Mouse (Mus musculus) ovary, postnatal 14 days (tissue): ENCODE measurements around the gene Otx2.

Experiments
- DNase-seq: peaks from one replicate; pipeline ENCODE4 v3.0.0; 2022; ENCODE audit warnings: low spot score

The Otx2 gene

DNA sequence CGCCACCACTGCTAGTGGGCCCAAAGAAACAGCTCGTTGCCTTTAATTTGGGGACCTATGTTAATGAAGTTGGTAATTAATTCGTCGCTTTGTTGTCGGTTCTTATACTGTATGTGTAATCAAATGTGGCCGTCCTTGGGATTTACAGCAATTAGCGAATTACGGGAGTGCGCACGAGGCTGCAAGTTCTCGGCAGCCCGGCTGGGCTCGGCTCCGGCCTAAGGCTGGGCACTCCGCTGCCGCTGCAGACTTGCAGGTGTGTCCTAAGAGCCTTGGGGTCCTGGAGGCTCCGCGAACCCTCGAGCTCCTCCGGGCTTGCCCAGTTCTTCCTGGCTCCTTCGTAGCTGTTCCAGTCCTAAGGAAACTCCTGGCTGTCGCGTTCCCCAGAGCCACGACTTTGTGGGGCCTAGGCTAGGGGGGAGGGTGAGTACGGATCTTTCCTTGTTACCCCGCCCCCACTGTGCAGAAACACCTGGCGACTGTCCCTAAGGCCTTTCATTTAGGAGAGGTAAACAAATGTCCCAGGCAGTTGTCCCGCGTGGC, 4.8 kb downstream of the Otx2 start:
- no peak for DNase-seq

GRCm38 (mm10) chr14:48668051-48668481, 5.6 kb downstream of the Otx2 start:
- DNase-seq, result no peak

- no peak for DNase-seq
Observed at GRCm38 (mm10) chr14:48667396-48667795, 6.2 kb downstream of the Otx2 start.

DNA sequence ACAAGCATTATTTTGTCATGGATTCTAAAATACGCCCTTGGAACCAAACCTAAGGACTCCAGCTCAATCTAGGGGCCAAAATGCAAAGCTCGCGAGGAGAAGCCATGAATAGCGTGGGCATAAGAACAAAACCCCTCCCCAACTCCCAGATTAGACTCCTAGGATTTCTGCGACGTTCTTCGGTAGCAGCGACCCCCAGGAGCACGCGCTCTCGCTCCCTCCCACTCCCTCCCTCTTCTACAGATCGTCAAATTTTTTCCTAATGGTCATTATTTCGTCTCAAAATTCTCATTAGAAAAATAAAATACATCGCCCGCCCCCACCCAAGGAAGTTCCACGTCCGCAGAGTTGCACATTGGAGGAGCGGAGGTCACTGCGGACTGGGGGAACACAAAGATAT, 6.8 kb downstream of the Otx2 start:
- DNase-seq, result no peak

- DNase-seq, result no peak
Observed at GRCm38 (mm10) chr14:48665816-48666661, 7.6 kb downstream of the Otx2 start.

GRCm38 (mm10) chr14:48664841-48665815, 8.5 kb downstream of the Otx2 start:
- no peak for DNase-seq

- DNase-seq, result no peak
Observed at GRCm38 (mm10) chr14:48664001-48664810, 9.4 kb downstream of the Otx2 start.

DNA sequence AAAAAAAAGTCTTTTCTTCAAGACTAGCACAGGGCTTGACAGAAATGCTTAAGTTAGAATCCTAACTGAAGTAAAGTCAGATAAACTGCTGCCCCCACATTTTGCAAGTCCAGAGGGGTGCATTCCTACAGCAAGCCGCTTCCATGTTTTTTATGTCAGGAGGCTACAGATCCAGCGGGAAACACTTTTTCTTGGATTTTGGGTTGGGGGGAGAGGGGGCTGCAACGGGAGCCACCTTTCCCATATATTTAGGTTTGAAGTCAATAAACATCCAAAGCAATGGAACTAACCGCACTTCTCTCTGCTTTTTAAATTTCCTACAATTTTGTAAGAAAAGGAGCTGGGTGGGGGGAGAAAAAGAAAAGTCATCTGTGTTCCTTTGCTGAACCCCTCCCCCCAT, 10.1 kb downstream of the Otx2 start:
- no peak for DNase-seq

GRCm38 (mm10) chr14:48662568-48663236, 10.9 kb downstream of the Otx2 start:
- no peak for DNase-seq

DNA sequence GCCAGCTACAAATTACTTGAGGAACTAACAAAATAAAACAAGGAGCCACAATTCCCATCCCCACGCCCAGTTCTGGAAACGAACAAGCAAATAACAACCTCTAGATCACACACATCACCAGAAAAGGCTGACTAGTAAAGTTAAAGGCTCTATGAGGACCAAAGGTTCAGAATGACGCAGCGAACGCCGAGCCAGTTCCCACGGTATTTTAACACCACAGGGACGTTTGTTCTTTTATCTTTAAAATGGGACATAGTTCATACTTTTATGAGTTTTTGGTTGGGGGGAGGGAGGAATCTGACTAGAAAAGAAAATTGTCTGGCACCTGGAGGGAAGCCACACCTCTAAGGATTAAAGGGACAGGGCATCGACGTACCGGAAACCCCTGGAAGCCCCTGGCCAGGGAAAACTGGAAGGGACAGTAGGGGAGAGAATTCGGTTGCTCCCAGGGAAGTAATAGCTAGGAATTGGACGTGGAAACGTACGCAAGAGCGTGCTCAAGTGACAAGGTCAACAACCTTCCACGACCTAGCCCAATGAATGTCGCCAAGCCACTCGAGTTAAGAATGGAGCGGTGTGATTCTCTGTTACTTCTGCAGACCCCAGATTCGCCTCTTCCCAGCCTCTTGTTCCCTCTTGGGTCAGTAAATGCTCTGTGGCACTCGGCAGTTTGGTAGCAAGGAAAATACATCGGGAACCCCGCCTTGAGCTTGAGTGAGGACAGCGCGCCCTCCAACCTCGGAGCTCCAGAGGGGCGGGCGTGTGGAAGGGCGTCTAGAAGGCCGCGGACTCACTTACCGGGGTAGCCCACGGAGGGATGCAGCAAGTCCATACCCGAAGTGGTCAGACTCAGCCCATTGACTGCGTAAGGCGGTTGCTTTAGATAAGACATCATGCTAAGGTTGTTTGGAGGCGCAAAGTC, 11.7 kb downstream of the Otx2 start:
- no peak for DNase-seq

- no peak for DNase-seq
Observed at GRCm38 (mm10) chr14:48661151-48661550, 12.5 kb downstream of the Otx2 start.

DNA sequence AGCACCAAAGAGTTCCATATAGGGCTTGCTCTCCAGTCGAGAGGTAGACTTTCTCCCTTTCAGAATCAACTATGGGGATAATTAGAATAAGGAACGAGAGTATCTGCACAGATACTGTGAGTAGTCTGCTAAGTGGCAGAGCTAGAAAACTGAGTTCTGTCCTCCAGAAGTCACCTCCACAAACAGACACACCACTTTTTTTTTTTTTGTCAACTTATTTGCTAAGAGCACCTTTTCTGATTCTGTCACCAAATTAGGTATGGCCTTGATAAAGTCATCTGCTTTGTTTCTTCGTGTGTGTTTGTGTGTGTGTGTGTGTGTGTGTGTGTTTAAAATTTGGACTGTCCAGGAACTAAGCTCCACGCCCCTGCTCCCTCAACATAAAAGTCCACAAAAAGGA, 13.0 kb downstream of the Otx2 start:
- DNase-seq, result no peak

GRCm38 (mm10) chr14:48659661-48660060, 14.0 kb downstream of the Otx2 start:
- no peak for DNase-seq

GRCm38 (mm10) chr14:48657241-48657640, 16.4 kb downstream of the Otx2 start:
- DNase-seq, result no peak

DNA sequence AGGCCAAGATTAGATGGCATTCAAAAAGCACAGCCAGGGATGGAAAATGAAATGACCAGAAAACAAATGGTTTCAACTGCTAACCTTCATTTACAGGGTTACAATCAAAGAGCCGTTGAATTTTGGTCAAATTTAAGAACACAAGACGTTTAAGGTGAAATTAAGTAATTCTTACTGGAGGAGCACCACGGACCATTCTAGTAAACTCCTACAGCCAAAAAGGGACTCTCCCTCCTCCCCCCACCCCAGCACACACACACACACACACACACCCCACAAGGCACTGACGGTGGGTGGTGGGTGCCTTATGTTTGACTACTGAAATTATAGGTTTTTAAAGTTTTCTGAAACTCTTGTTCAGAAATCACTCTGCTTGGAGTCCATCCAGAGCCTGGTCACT, 16.9 kb downstream of the Otx2 start:
- no peak for DNase-seq

- no peak for DNase-seq
Observed at GRCm38 (mm10) chr14:48655792-48656550, 17.6 kb downstream of the Otx2 start.

DNA sequence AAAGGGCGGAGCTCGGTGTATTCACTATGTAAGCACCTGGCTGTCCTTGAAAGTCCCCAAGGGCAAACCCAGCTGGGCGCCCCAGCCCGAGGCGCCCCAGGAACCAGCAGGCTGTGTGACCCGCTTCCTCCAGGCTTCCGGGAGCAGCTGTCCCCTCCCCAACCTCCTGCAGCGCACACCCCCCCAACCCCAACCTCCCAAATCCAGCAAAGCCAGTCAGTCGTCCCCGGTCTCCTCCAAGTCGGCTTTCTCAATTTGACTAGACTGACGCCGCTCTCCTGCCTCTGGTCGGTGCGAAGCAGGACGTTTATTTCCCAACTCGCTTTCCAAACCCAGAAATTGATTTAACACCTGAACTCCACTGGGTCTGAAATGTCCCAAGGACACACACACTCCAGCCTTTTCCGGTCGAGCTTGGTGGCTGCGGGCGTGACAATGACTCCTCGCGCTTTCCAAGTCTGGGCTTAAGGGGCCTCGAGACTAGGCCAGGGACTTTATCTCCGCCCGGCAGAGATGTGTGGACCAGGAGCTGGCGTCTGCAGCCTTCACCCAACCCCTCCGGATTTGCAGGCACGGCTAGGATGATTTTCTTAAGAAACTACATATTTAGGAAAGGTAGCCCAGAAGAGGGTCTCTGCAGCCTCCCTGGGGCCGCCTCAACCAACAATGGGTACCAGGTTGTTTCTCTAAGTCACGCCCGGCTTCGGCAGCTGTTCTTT, 18.4 kb downstream of the Otx2 start:
- DNase-seq, result no peak

DNA sequence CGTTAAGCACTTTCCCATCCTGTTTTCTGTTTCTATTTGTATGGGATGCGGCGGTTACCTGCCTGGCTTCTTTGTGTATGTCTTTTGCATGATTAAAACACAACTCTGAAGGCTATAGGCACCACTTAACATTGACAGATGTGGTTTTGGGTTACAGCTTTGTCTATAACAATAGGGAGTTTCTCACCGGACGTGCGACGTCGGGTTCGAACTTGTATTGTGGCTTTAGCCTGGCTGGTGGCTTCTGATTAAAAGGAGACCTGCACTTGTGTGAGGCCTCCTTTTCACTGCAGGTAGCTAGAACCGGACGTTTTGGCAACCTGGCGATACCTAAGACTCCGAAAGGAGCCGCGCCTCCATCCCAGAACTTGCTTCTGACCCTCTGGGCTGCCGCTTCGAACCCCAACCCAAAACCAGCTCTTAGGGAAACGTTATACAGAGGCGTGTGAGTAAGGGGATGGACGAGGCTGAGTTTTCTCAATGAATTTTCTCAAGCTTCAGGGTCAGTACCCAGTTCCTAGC, 19.0 kb downstream of the Otx2 start:
- DNase-seq, result no peak
